Mouse (Mus musculus): ENCODE measurements at regions not wholly inside any gene's neighbourhood (a gene's known extent, or its start where the extent isn't known, plus 50 kb on each side); places are given as distances from the start of the nearest gene placed in this dataset.
A peak's percentile ranks its signal among the peaks of the same experiment; 100 is the strongest.

- Histone ChIP-seq H3K4me1 (ENCODE audit: insufficient read depth, low read length) (no peaks in the 10 kb centered on the region), H3K9ac (replicated peaks; ENCODE audit: low read length) (no peak overlapping the region), H3K9me3 (ENCODE audit: low read length) (no peaks in the 10 kb centered on the region), H3K36me3 (ENCODE audit: insufficient read depth, low read length) (no peaks in the 10 kb centered on the region), H3K4me2 (ENCODE audit: low read depth, low read length) (no peak overlapping the region), H3K27me3 (ENCODE audit: insufficient read depth, low read length) (no peaks in the 10 kb centered on the region), H3K4me3 (ENCODE audit: low read length) (no peak overlapping the region), H3K27ac (no peak overlapping the region)
- DNase-seq (ENCODE audit: low spot score): no peak
- WGBS: 71% methylated on average over 2 of the region's 2 CpGs
- no peak for TF ChIP-seq CTCF (IDR thresholded peaks at IDR 0.05; ENCODE audit: low read depth)
- ATAC-seq: no peak
Observed at GRCm38 (mm10) chr16:81138583-81138982, 61.9 kb upstream of the Ncam2 start.

- DNase-seq (ENCODE audit: low spot score) (no peak), ATAC-seq (no peak)
- H3K9ac ChIP-seq (replicated peaks; ENCODE audit: low read length): no peak overlapping the region
- no peak overlapping the region for H3K4me2 ChIP-seq (ENCODE audit: low read depth, low read length)
- no peaks in the 10 kb centered on the region for H3K27me3 ChIP-seq (ENCODE audit: insufficient read depth, low read length)
- H3K4me3 ChIP-seq (ENCODE audit: low read length): no peak overlapping the region
- H3K27ac ChIP-seq: no peak overlapping the region
- H3K9me3 ChIP-seq (ENCODE audit: low read length): no peaks in the 10 kb centered on the region
- no peaks in the 10 kb centered on the region for H3K36me3 ChIP-seq (ENCODE audit: insufficient read depth, low read length)
- TF ChIP-seq CTCF (IDR thresholded peaks at IDR 0.05; ENCODE audit: low read depth): no peak
- no peaks in the 10 kb centered on the region for H3K4me1 ChIP-seq (ENCODE audit: insufficient read depth, low read length)
Observed at GRCm38 (mm10) chr16:81146019-81146418, 54.5 kb upstream of the Ncam2 start.

- Histone ChIP-seq H3K27ac (no peak overlapping the region), H3K4me2 (ENCODE audit: low read depth, low read length) (no peak overlapping the region), H3K36me3 (ENCODE audit: insufficient read depth, low read length) (no peaks in the 10 kb centered on the region), H3K9me3 (ENCODE audit: low read length) (no peaks in the 10 kb centered on the region), H3K4me3 (ENCODE audit: low read length) (no peak overlapping the region), H3K27me3 (ENCODE audit: insufficient read depth, low read length) (no peaks in the 10 kb centered on the region), H3K9ac (replicated peaks; ENCODE audit: low read length) (no peak overlapping the region), H3K4me1 (ENCODE audit: insufficient read depth, low read length) (no peaks in the 10 kb centered on the region)
- no peak for TF ChIP-seq CTCF (IDR thresholded peaks at IDR 0.05; ENCODE audit: low read depth)
- ATAC-seq (peak; percentile 24; the same call in 1 of the 2 replicates), DNase-seq (ENCODE audit: low spot score) (peak; percentile 10)
- WGBS: 59% methylated on average over 4 of the region's 4 CpGs
Observed at GRCm38 (mm10) chr16:81149491-81149890, 51.0 kb upstream of the Ncam2 start.
